Mouse (Mus musculus) urinary bladder, adult 2 months (tissue): ENCODE measurements around the gene Pih1d1. TPM values are rescaled to one million over a fixed set of nuclear protein-coding genes. Genes with fewer than 3 reads are reported as not detected.

Experiments used
- DNase-seq: peaks from one replicate; pipeline ENCODE4 v3.0.0; 2022; ENCODE audit warnings: low spot score
- polyA plus RNA-seq: library from polyadenylated mRNA; depleted of rRNA; stranded (reverse); fragments of >200 nt; gene quantifications from 2 replicates; pipeline ENCODE4 v1.2.3, GENCODE M21; 2012

Pih1d1 gene
- polyA plus RNA-seq, 1 experiment: 58.3 TPM

GRCm38 (mm10) chr7:45126844-45127699 lies 27.0 kb upstream of the Pih1d1 start:
- no peak for DNase-seq

DNA sequence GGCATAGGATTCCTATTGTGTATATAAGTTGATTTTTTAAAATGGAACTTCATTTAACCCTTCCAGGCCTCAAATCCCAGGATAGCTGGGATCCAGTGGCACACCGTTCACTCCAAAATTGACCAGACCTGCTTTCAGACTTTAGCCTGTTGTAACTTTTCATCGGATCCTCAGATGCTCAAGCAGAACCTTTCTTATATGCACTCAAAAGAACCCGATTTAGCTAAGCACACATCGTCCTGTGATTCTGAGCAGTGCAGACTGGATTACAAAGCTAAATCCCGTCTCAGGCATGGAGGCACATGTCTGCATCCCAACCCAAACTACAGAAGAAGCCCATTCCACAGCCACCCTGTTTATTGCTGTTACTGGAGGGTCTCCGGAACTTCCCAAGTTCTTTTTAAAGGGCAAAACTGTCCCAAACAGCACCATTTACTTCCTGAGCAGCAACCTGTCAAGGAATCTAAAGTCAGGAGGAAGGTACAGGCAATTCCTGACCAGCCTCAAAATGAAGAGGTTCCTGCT lies 26.3 kb upstream of the Pih1d1 start:
- DNase-seq: no peak

DNA sequence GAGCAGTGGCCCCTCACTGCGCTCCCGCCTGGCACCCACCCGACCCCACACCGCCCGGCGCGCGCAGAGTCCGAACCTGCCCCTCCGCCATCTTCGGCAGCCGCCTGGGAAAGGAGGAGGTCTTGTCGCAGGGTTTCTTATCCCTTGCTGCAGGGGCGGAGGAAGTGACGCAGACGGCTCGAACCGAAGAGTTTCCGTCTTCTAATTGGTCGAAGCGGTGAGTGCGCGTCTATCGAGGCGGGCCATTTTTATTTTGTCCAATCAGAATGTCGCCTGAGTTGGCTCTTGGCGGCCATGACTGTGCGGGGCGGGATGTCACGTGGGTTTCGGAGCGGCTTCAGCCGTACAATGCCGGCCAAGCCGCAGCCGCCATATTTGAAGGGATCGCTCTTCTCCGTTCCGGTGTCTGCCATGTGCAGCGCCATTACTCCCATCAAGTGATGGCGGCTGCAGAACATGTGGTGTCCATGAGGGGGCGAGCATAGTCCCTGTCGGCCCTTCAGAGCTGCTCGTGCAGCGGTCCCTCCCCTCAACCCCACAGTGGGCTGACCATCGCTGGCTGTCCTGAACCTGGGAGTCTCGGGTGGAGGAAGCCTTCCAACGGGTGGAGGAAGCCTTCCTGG lies 25.4 kb upstream of the Pih1d1 start, which contains the start of gene Rpl13a:
Gene Rpl13a, minus strand, starts transcription at position 138 of the 623 bp plus-strand sequence.
- peak; percentile 94 for DNase-seq

DNA sequence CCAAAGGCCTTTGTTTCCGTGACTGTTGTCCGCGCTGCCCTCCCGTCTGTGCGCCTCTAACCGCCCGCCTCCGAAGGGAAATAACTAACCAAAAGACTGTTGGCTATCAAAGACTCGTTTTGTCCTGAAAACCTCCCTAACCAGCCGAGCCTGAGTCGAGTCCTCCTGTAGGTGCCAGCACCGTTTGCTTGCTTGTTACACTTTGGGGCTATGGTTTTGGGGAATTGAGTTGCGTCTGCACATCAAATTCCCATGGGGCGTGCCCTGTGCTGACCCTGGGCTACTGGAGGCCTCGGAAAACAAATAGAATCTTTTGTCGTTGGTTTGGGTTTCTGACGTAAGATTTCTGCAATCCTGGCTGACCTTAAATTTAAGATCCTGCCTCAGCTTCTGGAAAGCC lies 24.8 kb upstream of the Pih1d1 start:
- DNase-seq: no peak

DNA sequence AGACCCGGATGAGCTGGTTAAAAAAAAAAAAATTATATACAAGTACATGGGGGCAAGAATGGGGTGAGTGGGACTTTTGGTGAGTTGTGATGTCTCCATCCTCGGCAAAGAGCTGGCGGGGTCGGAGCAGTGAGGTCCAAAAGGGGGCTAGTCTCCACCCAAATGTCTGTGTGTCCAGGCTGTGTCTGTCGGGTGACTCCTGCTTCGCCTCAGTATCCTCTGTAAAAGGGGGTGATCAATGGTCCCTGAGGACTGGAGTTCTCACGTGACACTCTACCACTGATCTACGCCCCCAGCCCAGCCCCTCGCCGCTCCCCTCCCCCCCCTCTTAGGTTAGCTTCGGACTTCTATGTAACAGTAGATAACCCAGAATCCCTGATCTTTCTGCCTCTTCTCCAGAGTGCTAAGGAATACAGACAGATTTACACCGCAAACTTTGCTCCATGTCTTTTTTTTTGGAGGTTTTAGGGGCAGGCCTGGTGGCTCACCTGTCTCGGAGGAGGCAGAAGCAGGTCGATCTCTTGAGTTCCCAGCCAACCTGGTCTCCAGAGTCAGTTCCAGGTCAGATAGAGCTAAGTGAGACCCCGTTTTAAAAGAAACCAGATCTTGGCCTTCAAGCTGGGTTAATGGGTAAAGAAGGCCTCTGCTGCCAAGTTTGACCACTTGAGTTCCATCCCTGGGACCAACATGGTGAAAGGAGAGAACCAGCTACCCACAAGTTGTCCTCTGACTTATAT lies 24.2 kb upstream of the Pih1d1 start:
- DNase-seq: no peak

DNA sequence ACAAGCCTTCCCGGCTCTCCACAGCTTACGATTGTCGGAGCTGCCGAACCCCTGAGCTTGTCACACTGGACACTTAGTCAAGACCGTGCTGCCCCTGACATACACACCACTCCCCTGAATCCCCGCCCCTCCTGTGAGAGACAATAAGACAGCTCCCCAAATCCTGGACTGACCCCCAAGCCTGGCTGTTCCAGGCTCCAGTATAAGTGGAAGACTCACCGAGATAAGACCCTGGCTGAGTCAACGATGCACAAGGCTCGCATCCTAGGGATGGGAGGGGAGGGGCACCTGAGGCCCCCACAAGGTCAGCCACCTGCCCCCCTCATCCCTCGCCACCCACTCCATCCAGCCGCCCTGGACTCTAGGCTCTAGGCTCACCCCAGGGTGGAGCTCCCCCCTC lies 22.3 kb upstream of the Pih1d1 start:
- DNase-seq: no peak

- no peak for DNase-seq
Observed at GRCm38 (mm10) chr7:45133446-45134159, 20.5 kb upstream of the Pih1d1 start.

- DNase-seq: no peak
Observed at GRCm38 (mm10) chr7:45134544-45135026, 19.5 kb upstream of the Pih1d1 start.

GRCm38 (mm10) chr7:45135370-45135769 lies 18.7 kb upstream of the Pih1d1 start:
- no peak for DNase-seq

- DNase-seq: peak; percentile 82
Observed at GRCm38 (mm10) chr7:45135993-45136567, 18.0 kb upstream of the Pih1d1 start, which contains the start of the genes Gm45713 and Flt3l. Gene Gm45713 (minus strand): TSS chr7:45136231. Gene Flt3l (minus strand): TSS chr7:45136432.

GRCm38 (mm10) chr7:45137171-45138006 lies 16.7 kb upstream of the Pih1d1 start:
- DNase-seq: no peak

DNA sequence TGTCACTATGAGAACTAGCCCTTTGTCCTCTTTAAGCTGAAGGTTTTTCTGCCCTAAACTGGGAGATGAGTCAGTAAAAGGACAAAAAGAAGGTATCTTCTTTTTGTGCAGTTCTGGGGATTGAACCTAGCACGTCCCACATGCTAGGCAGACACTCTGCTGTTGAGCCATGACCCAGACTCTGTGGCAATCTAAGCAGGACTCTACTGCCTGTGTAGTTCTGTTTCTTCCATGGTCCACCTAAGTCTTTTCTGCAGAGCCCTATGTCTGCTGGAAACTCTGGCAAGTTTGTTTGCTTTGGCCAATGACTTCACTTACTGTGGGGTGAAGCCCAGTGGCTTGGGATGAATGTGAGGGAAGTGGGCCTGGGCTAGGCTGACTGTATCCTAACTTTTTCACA lies 15.7 kb upstream of the Pih1d1 start:
- no peak for DNase-seq

DNA sequence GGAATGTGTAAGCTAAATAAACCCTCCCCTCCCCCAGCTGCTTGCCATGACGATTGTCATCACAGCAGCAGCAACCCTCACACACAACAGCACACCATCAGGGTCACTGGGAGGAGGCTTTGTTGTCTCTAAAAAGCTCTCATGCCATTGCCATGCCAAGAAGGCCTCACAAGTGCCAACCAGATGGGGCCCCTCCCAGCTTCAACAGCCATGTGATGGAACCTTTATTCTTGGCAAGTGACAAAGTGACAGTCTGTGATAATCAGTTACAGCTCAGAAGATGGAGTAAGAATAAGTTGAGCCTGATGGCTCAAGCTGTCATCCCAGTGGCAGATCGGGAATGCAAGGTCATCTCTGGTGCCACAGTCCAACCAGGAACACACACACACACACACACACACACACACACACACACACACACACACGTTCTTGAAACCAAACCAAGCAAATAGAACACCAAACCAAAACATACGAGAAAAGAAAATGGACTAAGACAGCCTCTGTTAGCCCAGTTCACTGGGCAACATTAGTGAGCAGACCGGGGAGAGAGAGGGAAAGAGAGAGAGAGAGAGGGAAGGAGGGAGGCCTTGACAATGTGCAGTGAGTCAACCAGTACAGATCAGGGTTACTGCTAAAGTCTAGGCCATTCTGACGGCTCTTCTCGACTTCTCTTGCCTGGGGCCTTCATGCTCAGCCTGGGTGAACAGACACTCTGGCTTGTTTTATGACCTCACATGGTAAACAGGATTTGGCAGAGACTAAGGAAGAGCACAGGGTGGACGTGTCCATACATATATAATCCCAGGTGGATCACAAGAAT lies 14.0 kb upstream of the Pih1d1 start:
- DNase-seq: no peak

DNA sequence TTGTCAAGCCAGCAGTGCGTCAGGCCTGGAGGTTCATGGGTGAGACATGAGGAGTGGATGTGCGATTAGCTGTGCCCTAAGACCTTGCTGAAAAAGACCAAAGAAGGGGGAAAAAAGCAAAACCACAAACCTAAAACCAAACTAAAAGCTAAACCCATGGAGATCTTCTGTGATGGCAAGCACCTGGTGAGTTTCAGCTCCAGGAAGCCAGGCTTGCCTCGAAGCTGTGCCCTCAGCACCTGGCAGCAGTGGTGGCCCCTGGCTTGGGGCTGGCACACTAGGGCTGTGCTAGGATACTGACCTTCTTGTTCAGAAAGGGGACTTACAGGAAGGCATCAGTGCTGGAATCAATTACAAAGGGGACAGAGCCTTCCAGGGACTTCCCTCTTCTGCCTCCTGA lies 12.8 kb upstream of the Pih1d1 start:
- no peak for DNase-seq

DNA sequence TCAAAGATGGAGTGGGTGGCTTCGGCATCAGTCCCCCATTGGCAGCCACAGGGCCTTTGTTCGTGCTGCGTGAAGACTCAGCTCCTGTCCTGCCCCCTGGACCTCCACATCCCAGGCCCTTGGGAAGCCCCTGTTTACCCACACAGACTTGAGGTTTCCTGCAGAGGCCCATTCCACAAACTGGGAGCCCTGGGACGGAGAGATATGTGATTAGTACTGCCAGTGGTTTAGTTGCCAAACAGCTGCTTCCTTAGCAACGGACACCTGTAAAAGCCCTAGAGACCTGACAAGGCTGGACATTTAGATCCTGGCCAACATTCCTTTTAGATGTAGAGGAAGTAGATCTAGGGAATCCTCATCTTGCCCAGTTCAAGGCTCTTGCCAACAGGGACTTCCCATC lies 12.2 kb upstream of the Pih1d1 start:
- DNase-seq: no peak

DNA sequence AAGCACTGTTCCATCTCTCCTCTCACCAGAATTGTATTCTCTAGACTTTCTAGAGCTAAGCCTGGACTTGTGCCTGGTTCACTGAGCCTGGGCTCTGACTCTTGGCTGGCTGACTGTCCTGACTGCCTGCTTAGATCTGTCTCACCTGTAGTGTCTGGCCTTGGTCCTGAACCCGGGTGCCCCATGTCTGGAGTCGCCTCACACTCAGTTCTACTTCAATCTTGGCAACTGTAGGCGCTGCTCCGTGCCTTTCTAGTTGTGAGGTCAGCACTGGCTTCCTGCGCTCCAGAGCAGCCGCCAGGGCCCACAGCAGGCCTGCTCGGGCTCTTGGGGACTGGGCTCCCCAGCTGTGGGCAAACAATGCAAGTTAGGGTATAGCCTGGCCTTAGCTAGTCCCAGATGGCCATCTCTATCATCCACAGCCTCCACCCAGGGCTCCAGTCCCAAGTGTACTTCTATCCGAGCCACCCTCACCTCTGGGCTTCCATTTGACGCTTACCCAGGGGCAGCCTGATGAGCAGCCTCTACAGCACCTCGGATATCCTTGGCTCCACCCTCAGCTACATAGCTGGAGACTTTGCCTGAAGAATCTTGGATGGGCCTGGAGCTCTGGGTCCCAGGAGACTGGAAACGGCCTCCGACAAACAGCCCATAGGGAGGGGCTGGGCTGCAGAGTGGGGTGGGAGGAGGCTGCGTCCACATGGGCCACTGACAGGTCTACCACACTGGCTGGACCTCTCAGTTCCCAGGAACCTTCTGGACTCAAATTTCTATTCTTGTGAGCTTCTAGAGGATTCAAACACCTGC lies 9.5 kb upstream of the Pih1d1 start:
- DNase-seq: no peak

GRCm38 (mm10) chr7:45145460-45145859 lies 8.6 kb upstream of the Pih1d1 start:
- DNase-seq: no peak

DNA sequence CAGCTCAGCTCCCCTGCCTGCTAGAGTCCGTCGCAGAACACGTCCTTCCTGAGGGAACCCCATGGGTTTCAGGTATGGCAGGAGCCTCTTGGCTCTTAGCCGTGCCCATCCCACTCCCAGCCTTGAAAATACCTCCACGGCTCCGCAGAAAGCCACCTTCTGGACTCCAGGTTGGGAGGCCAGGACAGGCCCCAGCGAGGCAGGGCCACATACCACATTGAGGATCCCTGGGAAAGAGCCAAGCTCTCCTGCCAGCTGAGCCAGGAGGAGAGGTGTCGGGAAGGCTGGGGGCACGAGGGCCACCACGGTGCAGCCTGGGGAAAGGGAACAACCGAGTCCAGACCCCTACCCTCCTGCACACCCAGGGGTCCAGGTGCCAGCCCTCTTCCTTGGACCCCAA lies 6.8 kb upstream of the Pih1d1 start:
- DNase-seq: no peak
